Mouse (Mus musculus) common myeloid progenitor, adult 5-6 weeks (primary cell): ENCODE data around the gene Ywhag. TPM values are rescaled to one million over a fixed set of nuclear protein-coding genes. Genes with fewer than 3 reads are reported as not detected.

Experiments used
- ATAC-seq: replicated peaks from 2 replicates; pipeline ENCODE4 v1.8.0; 2016; ENCODE audit warnings: low read depth, mild to moderate bottlenecking, moderate TSS enrichment, inconsistent platforms; ENCODE audit not compliant: poor library complexity, severe bottlenecking
- total RNA-seq: library from RNA; stranded (forward); fragments of 200-1000, 187-1606 nt; gene quantifications from 2 replicates; pipeline ENCODE4 v1.2.3, GENCODE M21; 2017

Ywhag gene
- total RNA-seq = 79.8 and 122 TPM in 2 replicates

- ATAC-seq = peak; percentile 91
These were observed at the start of gene Ywhag for GRCm38 (mm10) chr5:135934481-135935175. Ywhag (minus strand) TSS chr5:135934616.

DNA sequence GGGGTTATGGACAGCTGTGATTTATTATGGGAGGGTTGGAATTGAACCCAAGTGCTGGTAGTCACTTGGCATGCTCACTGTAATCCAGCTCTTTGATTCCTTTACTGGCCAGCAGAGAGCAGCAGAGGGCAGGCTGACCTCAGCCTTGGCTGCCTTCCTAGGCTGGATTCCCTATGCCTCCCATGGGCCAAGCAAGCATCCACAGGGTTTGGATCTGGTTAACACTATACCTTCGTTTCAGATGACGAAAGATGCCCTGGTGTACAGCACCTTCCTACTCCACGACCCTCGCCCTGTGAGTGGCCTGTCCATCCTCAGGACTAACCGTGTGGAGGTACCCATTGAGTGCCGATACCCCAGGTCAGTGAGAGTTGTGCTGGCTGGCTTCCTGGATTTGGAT lies 48.0 kb upstream of the Ywhag start:
- peak; percentile 86 for ATAC-seq

DNA sequence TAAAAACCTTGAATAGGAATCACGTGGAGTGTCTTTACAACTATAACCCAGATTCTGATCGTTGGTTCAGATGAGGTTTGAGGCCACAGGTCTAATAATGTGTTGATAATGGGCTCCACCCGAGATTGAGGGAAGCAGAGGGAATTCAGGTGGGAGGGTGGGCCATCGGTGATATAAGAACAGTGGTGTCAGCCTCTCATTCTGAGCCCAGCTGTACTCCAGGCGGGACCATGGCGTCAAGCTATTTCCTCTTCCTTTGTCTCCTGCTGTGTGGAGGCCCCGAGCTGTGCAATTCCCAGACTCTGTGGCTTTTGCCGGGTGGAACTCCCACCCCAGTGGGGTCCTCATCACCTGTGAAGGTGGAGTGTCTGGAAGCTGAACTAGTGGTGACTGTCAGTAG lies 45.5 kb upstream of the Ywhag start, which contains the start of gene Zp3:
Gene Zp3, plus strand, starts transcription at position 196 of the 400 bp plus-strand sequence.
- ATAC-seq = no peak

- no peak for ATAC-seq
These were observed 45.0 kb upstream of the Ywhag start for GRCm38 (mm10) chr5:135979381-135979780.

- ATAC-seq = no peak
These were observed 41.7 kb upstream of the Ywhag start for GRCm38 (mm10) chr5:135975893-135976668.

DNA sequence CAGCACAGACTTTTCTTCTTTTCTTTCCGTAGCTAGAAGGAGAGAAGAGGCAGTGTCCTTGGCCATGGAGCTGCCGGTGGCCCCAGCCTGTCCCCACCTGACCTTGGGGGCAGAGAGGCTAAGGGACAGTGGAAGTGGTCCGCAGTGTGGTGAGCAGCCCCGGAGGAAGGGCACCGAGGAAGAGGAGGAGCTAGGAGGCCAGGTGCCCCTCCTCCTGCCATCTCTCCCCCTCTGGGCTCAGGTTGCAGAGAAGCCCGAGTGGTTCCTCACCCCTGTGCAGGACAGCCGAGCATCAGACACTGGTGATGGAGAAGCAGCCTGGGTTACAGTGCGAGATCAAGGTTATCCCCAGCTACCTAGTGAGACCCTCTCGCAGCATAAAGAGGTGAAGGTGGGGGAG lies 39.9 kb upstream of the Ywhag start, which contains the start of gene Ssc4d:
Gene Ssc4d, minus strand, starts transcription at position 167 of the 400 bp plus-strand sequence.
- ATAC-seq = no peak

DNA sequence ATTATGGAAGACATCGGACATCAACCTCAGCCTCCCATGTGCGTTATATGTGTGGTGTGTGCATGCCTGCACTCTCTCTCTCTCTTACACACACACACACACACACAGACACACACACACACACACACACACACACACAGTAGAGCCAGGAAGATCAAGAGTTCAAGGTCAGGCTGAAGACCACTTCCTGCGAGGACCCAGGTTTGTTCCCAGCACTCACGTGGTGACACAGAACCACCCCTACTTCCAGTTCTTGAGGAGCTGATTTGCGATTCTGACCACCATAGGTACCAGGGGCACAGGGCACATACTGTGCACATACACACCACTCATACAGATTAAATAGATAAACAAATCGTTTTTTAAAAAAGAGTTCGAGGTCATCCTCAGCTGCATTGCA lies 37.5 kb upstream of the Ywhag start:
- no peak for ATAC-seq

GRCm38 (mm10) chr5:135970247-135970646 lies 35.8 kb upstream of the Ywhag start:
- no peak for ATAC-seq

GRCm38 (mm10) chr5:135968781-135969180 lies 34.4 kb upstream of the Ywhag start:
- 0 out of 2 replicates have a peak, but pooled peaks have one; percentile 29 for ATAC-seq

- ATAC-seq = no peak
These were observed 32.5 kb upstream of the Ywhag start for GRCm38 (mm10) chr5:135966866-135967265.

DNA sequence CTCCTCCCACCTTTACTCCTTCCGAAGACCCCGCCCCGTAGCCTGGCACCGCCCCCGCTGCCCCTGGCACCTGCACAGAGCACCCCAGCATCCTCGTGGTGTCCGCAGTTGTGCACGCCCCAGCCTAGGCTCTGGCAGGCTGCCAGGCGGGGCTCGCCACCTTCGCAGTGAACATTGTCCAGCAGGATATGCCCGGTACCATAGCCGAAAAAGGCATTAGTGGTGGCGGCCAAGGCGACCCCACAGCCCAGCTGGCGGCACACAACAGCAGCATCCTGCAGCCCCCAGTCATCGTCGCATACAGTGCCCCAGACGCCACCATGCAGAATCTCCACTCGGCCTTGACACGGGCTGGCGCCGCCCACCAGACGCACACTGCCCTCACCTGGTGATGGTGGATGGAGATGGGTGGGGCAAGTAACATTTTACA lies 31.1 kb upstream of the Ywhag start:
- no peak for ATAC-seq

DNA sequence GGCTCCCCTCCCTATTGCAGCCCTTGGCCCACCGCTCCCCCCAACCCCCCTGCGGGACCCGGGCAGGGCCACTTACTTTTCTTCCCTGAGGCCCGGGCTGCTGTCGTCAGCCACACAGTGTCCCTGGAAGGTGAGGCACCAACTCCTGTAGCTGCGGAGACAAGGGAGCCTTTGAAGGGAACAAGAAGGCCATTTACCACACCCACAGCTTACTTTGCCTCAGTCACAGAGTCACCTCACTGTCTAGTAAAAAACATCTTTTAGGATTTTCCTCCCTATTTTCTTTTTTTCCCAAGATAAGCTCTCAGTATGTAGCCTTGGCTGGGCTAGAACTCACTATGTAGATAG lies 28.8 kb upstream of the Ywhag start:
- no peak for ATAC-seq

DNA sequence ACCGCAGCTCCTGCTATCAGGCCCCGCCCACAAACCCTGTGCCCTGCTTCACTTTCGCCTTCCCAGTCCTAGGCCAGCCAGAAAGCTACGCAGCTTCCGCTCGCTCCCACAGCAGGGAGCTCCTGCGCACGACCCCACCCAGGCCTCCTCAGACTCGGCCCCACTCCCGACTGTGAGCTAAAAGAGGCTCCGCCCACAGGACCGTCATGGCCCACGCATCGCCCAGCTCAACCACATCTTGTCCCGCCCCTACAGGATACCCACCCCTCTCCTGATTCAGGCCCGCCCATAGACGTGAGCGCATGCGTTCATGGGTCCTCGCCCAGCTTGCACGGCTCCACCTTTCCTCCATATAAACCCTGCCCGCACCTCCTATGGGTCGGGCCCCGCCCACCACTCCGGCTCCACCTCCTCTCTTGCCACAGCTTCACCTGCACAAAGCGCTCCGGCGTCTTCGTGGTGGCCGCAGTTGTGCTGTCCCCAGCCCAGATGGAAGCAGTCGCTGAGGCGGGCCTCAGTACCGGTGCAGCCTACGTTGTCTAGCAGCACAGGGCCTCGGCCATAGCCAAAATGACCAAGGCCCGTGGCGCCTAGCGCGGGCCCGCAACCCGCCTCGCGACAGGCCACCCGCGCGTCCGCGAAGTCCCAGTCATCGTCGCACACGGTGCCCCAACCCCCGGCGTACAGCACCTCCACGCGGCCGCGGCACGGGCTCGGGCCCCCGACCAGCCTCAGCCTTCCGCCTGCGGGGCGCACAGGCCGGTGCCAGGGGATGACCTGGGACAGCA lies 28.3 kb upstream of the Ywhag start:
- peak; percentile 79 for ATAC-seq

DNA sequence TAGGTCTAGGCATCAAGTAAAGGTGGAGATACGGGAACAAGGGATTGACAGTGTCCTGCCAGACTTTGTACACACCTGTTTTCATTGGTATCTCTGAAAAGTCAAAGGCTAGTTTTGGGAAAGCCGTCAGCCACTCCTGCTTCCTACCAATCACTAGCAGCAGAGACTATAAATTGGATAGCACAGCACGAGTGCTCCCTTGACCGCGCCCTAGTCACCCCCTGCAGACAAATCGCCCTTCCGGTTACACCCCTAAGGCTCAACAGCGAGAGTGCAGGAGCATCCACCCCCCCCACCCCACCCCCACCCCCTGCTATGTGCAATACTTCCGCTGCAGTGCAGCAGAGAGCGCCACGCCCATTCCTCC lies 27.7 kb upstream of the Ywhag start:
- ATAC-seq = no peak

DNA sequence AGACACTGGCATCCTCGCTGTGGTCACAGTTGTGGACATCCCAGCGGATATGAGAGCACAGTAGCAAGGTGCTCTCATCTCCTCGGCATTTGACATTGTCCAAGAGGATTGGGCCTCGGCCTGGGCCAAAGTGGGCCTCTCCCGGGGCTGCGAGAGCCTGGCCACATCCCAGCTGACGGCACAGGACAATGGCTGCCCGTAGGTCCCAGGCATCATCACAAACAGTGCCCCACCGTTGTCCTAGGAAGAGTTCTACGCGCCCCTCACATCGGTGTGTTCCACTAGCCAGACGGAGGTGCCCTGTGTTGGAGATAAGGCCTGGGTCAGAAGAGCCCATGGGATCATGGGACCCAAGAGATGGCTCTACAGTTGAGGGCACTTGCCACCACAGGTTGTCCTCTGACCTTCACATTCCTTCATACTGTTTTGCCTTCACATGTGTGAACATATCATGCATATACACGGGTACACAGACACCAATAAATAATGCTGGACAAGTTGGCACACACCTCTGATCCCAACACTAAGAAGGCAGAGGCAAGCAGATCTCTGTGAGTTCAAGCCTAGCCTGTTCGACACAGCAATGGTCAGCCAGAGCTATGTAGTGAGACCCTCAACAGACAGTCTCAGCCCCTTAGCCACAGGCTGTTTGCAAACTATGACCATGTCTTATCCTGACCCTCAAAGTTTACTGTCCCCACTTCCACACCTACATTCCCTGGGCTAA lies 26.7 kb upstream of the Ywhag start:
- no peak for ATAC-seq

GRCm38 (mm10) chr5:135959911-135960310 lies 25.5 kb upstream of the Ywhag start:
- ATAC-seq = no peak

- ATAC-seq = no peak
These were observed 24.0 kb upstream of the Ywhag start for GRCm38 (mm10) chr5:135958367-135958766.

DNA sequence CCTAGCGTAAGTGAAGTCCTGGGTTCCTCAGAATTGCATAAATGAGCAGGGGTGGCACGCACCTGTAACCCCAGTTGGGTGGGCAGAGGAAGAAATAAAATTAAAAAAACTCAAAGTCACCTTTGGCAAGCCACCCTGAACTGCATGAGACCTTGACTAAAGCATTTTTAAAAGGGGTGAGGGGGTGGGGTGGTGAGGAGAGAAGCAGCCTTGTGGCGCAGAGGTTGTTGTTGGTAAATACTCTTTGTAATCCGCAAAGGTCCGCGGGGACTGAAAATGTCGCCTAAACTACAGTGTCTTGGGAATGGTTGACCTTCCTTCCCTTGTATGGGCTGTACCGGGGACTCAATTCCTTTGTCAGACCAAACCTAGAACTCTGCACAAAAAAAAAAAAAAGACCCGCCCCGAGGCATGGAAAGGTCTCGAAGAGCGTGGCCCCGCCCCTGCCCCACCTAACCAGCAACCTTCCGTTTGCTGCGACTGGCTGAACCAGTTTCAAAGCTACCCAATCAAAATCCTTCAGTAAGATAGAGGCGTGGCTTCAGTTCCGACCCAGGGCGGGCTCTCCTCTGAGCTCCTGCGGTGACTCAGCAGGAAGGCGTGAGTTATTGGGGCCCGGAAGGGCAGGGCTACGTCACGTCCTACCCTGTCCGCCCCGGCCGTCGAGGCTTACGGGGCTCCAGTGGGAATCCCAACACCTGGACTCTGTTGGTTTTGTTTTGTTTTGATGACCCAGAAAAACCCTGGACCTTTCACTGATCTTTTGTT lies 23.0 kb upstream of the Ywhag start:
- ATAC-seq = peak; percentile 85
